16 mouse cellular contexts compared by ENCODE assay signal in the genomic region with DNA sequence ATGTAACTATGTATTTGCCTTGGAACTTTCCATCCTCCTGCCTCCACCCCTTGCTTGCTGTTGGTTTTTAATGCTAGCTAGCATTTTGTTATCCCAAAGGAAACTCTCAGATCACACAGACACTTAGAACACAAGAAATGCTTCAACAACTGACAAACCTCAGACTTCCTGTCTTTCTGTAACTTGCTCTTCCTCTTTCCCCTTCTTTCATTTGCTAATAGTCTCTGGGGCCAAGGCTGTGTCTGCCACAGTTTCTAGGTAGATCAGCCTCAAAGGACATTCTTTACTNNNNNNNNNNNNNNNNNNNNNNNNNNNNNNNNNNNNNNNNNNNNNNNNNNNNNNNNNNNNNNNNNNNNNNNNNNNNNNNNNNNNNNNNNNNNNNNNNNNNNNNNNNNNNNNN. TPM values are rescaled to one million over a fixed set of nuclear protein-coding genes. Genes with fewer than 3 reads are reported as not detected.
A peak's percentile ranks its signal among the peaks of the same experiment; 100 is the strongest.
DNase-seq lines count a peak whose midpoint lies in the region; ATAC-seq and TF ChIP-seq lines count a peak whose summit lies in the region.
"Had no signal": no experiment of that assay in that cellular context is flagged by ENCODE, and none has a peak within 500 bp of the region (broad histone marks: within the 10 kb centered on the region; RNA-seq: fewer than 3 reads in every experiment).

No protein-coding gene starts in this region.

- no peak for ATAC-seq in lung, postnatal 0 days
- no peak for ATAC-seq in hindbrain, embryonic 12.5 days (ENCODE audit: low FRiP score)
- ATAC-seq: forebrain, embryonic 13.5 days; Patski had no signal

- no peak overlapping the region for H3K4me3 ChIP-seq in heart, embryonic 10.5 days
- no peak overlapping the region for H3K4me3 ChIP-seq in lung, postnatal 0 days (ENCODE audit: low read depth, low read length)
- no peak overlapping the region for H3K4me3 ChIP-seq in hindbrain, embryonic 12.5 days
- H3K4me3 ChIP-seq: embryonic facial prominence, embryonic 13.5 days; forebrain, embryonic 13.5 days; layer of hippocampus, adult 2 months had no signal

- no peak overlapping the region for H3K9ac ChIP-seq in lung, postnatal 0 days (replicated peaks; ENCODE audit: low read depth)
- H3K9ac ChIP-seq in hindbrain, embryonic 12.5 days: no peak overlapping the region
- H3K9ac ChIP-seq: embryonic facial prominence, embryonic 13.5 days; forebrain, embryonic 13.5 days had no signal

- no peak overlapping the region for H3K4me2 ChIP-seq in lung, postnatal 0 days (replicated peaks; ENCODE audit: low read depth, low read length)
- H3K4me2 ChIP-seq in hindbrain, embryonic 12.5 days (replicated peaks): no peak overlapping the region
- H3K4me2 ChIP-seq: embryonic facial prominence, embryonic 13.5 days; forebrain, embryonic 13.5 days had no signal

- H3K36me3 ChIP-seq in heart, embryonic 10.5 days: no peaks in the 10 kb centered on the region
- no peaks in the 10 kb centered on the region for H3K36me3 ChIP-seq in lung, postnatal 0 days (ENCODE audit: insufficient read depth, low read length)
- H3K36me3 ChIP-seq in hindbrain, embryonic 12.5 days: no peaks in the 10 kb centered on the region
- H3K36me3 ChIP-seq: embryonic facial prominence, embryonic 13.5 days had no signal

- no peak for DNase-seq in heart, embryonic 10.5 days (ENCODE audit: low spot score)
- DNase-seq in heart, adult 11 months: no peak
- peak; percentile 32 for DNase-seq in lung, postnatal 0 days (ENCODE audit: low spot score)
- DNase-seq in lung, postnatal 14 days: no peak
- peak; percentile 70 for DNase-seq in induced T-regulatory cell, adult 2 months (ENCODE audit: low read depth)
- DNase-seq in naive thymus-derived CD4-positive, alpha-beta T cell, adult 2 months (ENCODE audit: low read depth): peak; percentile 73
- no peak for DNase-seq in kidney, postnatal 36 days
- DNase-seq: adrenal gland, postnatal 25 days; cerebellum, adult 9-10 months; kidney, adult 18-20 months; retina, postnatal 1 day had no signal

- TF ChIP-seq EP300 in lung, postnatal 0 days (IDR thresholded peaks at IDR 0.05): no peak

- H3K4me1 ChIP-seq in heart, embryonic 10.5 days: peaks cover 11% of the 10 kb centered on the region
- H3K4me1 ChIP-seq in lung, postnatal 0 days (ENCODE audit: insufficient read depth, low read depth, low read length): peaks cover 3% of the 10 kb centered on the region; the same call in 1 of the 2 replicates
- peaks cover under 1% of the 10 kb centered on the region; the same call in 1 of the 2 replicates for H3K4me1 ChIP-seq in hindbrain, embryonic 12.5 days
- H3K4me1 ChIP-seq: forebrain, embryonic 13.5 days had no signal

- H3K27me3 ChIP-seq in heart, embryonic 10.5 days (ENCODE audit: insufficient read depth, poor library complexity, severe bottlenecking): no peaks in the 10 kb centered on the region
- no peaks in the 10 kb centered on the region for H3K27me3 ChIP-seq in lung, postnatal 0 days (replicated peaks; ENCODE audit: insufficient read depth, low read length)
- H3K27me3 ChIP-seq in hindbrain, embryonic 12.5 days: no peaks in the 10 kb centered on the region
- H3K27me3 ChIP-seq: embryonic facial prominence, embryonic 13.5 days; forebrain, embryonic 13.5 days; Patski had no signal

- H3K27ac ChIP-seq in heart, embryonic 10.5 days: peak overlapping the region; percentile 62; the same call in 1 of the 2 replicates
- peak overlapping the region; percentile 16; the same call in 1 of the 2 replicates for H3K27ac ChIP-seq in lung, postnatal 0 days (ENCODE audit: low read length)
- no peak overlapping the region for H3K27ac ChIP-seq in hindbrain, embryonic 12.5 days
- H3K27ac ChIP-seq: embryonic facial prominence, embryonic 13.5 days; forebrain, embryonic 13.5 days; layer of hippocampus, adult 2 months had no signal

- no peak for TF ChIP-seq CTCF in lung, postnatal 0 days (IDR thresholded peaks at IDR 0.05)

- no peaks in the 10 kb centered on the region for H3K9me3 ChIP-seq in heart, embryonic 10.5 days
- no peaks in the 10 kb centered on the region for H3K9me3 ChIP-seq in lung, postnatal 0 days (ENCODE audit: low read length)
- no peaks in the 10 kb centered on the region for H3K9me3 ChIP-seq in hindbrain, embryonic 12.5 days (replicated peaks)
- H3K9me3 ChIP-seq: embryonic facial prominence, embryonic 13.5 days; forebrain, embryonic 13.5 days had no signal

RNA-seq across cellular contexts. Expression of a gene that starts 21.2 kb away (rescaled TPM):
- polyA plus RNA-seq in heart, embryonic 10.5 days (2016; fragmentation: Nextera tagmentation; extraction: Ambion mirVana): 3.2 and 3.7 TPM in 2 replicates
- polyA plus RNA-seq in lung, postnatal 0 days (2015; fragmentation: Nextera tagmentation; extraction: Ambion mirVana): 4.0 and 4.4 TPM in 2 replicates
- 3.7 and 3.9 TPM in 2 replicates for polyA plus RNA-seq in hindbrain, embryonic 12.5 days (2016; fragmentation: Nextera tagmentation; extraction: Ambion mirVana)

Comparison
In these comparisons a context has a peak if more than half of its experiments do, and no peak if none do; other contexts are left out.
1. DNase-seq: peak in lung, postnatal 0 days (single experiment), induced T-regulatory cell, adult 2 months (single experiment) and naive thymus-derived CD4-positive, alpha-beta T cell, adult 2 months (single experiment); none in heart, embryonic 10.5 days (single experiment), heart, adult 11 months (single experiment), lung, postnatal 14 days (single experiment) and kidney, postnatal 36 days (0 of 2).